Mouse (Mus musculus) liver, embryonic 18 days (tissue): Measurements from ENCODE around the gene Dgka. TPM values are rescaled to one million over a fixed set of nuclear protein-coding genes. Genes with fewer than 3 reads are reported as not detected.

Experiments
- polyA plus RNA-seq: library from polyadenylated mRNA; depleted of rRNA; stranded (reverse); fragments of >200 nt; gene quantifications from 2 replicates; pipeline ENCODE4 v1.2.3, GENCODE M21; 2012; rRNA removed

The Dgka gene
- polyA plus RNA-seq: 4.4 and 4.6 TPM in 2 replicates

DNA sequence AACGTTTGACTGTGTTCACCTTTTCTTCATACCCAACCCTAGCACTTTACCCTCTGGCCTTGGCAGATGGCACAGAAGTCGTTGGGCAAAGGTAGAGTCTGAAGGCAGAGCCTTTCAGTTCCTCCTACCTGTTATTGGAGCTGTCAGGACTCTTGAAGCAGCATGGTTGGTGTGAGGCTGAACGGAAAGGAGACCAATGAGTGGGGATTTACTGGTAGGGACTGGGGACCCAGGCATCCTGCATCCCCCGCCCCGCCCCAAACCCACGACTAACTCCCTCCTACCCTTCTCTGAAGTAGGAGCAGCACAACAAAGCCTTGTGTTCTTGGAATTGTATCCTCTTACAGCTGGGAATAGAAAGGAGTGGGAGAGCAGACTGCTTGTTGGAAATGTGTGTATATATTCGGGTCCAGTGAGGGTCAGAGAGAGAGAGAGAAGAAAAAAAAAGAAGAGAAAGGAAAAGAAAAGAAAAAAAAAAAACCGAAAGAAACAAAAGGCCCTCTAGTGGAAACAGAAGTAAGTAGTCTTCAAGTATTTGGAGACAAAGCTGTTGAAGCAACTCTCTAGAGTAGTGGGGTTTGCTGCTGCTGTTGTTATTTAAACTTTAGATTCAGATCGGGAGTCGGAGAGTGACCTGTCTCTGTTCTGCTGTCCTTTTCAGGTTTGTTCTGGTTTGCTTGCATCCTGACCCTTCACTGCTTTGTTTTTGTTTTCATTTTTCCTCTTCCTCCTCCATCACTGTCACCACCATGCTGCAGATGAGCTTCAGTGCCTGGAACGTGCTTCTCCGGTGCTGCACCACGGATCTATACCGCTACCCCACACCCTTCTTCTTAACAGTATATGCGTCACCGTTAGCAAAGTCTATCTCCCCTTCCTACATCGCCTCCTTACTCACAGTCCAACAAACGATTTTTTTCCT is at the start of gene Dgka:
TSS of gene Dgka (minus strand) at position 176 of the 922 bp plus-strand sequence.

GRCm38 (mm10) chr10:128790398-128791124 is 45.9 kb upstream of the Dgka start, which contains the start of gene Mmp19:
Mmp19 (plus strand) TSS chr10:128790910.

DNA sequence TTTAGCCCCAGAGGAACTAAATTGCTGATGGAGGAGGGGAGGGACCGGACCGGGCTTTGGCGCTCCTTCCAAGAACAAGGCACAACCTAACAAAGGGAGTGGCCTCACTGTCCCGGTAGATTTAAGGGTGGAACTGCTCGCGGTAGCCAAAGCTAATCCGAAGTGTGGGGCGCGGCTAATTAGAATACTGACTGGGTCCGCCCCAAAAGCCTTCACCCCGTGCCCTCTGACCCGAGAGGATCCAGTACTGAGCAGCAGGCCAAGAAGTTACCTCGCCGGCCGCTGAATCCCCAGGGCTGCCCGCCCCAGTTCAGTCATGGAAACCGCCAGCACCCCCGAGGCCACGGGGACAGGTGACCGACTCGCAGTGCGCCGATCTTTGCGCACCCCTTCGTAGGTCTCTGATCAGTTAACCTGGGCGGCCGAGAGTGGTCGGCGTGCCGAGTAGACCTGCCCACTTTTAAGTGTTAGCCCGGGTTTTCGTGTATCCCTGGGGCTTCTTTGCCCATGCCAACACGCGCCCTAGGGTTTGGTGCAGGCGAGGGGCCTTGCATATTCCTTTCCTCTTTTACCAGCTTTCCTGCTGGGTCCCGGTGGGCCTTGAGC is 3.1 kb upstream of the Dgka start, which contains the start of gene Pym1:
TSS of gene Pym1 (plus strand) at position 244 of the 606 bp plus-strand sequence.

DNA sequence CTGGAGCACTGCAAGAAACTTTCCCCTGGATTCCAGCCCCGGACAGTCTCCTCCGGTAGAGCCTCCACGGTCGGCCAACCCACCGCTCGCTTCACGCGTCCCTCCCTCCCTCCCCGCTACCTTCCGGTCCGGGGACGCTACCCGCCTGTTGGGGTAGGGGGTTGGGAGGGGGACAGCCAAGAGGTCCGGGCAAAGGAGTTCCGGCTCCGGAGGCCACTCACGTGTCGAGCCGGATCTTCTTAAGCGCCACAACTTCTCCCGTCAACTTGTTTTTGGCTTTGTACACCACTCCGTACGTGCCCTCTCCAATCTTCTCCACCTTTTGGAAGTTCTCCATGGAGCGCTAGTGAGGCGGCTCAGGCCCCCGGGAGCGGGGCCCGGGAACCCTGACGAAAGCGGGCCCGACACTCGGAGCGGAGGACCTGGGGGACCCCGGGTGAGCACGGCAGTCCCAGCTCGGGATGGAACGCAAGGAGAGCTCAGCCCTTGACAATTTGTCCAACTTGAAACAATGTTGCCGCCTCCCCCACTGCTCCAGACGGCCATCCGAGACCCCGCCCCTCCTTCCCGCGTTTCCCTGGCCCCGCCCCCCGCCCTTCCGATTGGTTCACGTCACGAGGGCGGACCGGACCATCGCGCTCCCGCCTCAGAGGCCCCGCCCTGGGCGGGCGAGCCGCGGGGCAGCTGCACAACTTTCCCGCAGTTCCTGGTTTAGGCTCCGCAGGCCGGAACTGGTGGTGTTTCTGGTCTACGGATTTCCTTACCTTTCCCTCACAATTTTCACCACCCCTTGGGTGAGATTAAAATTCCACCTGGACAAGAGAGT is 40.0 kb downstream of the Dgka start, which contains the start of gene Cdk2:
TSS of gene Cdk2 (minus strand) at position 541 of the 826 bp plus-strand sequence.

DNA sequence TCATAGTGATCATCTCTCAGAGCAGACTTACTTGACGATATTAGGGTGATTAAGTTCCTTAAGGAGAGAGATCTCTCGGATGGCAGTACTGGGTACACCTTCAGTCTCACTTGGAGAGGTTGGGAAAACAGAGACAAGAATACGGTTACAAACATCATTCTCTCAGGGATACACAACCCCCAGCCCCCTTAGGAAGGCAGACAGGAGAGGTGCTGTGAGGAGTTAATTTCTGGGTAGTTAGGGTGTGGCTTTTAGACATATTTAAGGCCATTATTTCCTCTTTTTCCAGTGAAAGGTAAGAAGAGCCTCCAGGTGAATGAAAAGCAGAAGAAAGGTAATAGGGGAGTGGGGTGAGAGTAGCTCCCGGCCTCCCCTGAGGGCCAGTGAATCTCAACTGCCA is 40.8 kb downstream of the Dgka start, which contains the start of gene Pmel:
TSS of gene Pmel (plus strand) at position 301 of the 400 bp plus-strand sequence.

DNA sequence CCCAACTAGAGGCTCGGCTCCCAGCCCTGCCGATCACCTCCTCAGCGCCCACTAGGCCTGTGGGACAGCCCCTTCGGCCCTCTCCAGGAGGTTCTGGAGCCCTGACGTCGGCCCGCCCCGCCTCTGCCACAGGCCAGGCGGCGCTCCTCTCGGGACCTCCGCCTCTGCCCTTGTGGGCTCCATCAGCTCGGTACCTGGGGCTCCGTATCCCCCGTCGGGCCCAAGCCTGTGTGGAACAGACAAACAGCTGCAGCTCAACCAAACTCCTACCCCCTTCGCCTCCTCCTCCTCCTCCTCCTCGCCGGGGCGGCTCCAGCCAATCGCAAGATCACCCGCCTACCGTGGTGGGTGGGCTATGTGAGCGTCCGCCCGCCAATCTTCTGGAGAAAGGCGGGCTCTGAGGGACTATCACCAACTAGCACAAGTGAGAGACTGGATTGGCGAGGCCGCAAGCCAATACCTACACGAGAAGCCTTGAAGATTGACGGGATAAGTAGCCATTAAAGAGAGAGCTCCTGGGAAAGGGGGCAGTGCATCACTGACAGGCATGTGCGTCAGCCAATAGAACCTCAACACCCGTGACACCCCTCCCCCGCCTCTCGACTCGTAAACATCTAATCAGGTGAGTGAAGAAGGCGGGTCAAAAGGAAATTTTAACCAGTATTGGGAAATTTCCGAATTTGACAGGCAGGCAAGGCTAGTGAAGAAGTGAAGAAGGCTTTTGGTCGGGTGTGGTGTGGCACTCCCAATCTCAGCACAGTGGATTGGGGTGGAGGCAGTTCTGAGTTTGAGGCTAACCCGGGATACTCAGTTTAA is 48.5 kb downstream of the Dgka start, which contains the start of gene Rab5b:
TSS of gene Rab5b (minus strand) at position 273 of the 816 bp plus-strand sequence.

GRCm38 (mm10) chr10:128673763-128674468 is 70.7 kb downstream of the Dgka start, which contains the start of gene Suox:
Suox (minus strand) TSS chr10:128674073.

Other genes with a start within 250 kb of the Dgka start
- 0.53 and 0.67 TPM in 2 replicates for gene Myl6b, start 246.2 kb downstream of the Dgka start, polyA plus RNA-seq
- 10.8 and 12.1 TPM in 2 replicates for gene Esyt1, start 219.0 kb downstream of the Dgka start, polyA plus RNA-seq
- 4.0 and 4.5 TPM in 2 replicates for gene Zc3h10, start 197.1 kb downstream of the Dgka start, polyA plus RNA-seq
- gene Rpl41, start 195.6 kb downstream of the Dgka start, polyA plus RNA-seq: 1,648 and 2,151 TPM in 2 replicates
- 67.0 and 72.0 TPM in 2 replicates for gene Pa2g4, start 178.9 kb downstream of the Dgka start, polyA plus RNA-seq
- gene Erbb3, start 155.2 kb downstream of the Dgka start, polyA plus RNA-seq: 7.5 and 8.2 TPM in 2 replicates
- 667 and 775 TPM in 2 replicates for gene Rps26, start 118.1 kb downstream of the Dgka start, polyA plus RNA-seq
- gene Ikzf4, start 98.9 kb downstream of the Dgka start, polyA plus RNA-seq: 0.72 and 1.2 TPM in 2 replicates
- gene Suox, start 70.8 kb downstream of the Dgka start, polyA plus RNA-seq: 6.8 and 8.7 TPM in 2 replicates
- 32.7 and 34.3 TPM in 2 replicates for gene Rab5b, start 48.6 kb downstream of the Dgka start, polyA plus RNA-seq
- 0.49 and 0.59 TPM in 2 replicates for gene Pmel, start 40.7 kb downstream of the Dgka start, polyA plus RNA-seq
- 31.5 and 32.7 TPM in 2 replicates for gene Cdk2, start 39.8 kb downstream of the Dgka start, polyA plus RNA-seq
- gene Pym1, start 3.0 kb upstream of the Dgka start, polyA plus RNA-seq: 15.6 and 15.9 TPM in 2 replicates
- gene Mmp19, start 46.1 kb upstream of the Dgka start, polyA plus RNA-seq: 11.1 and 11.9 TPM in 2 replicates
- 6.7 and 6.8 TPM in 2 replicates for gene Dnajc14, start 59.2 kb upstream of the Dgka start, polyA plus RNA-seq
- 2.8 and 3.0 TPM in 2 replicates for gene Tmem198b, start 59.5 kb upstream of the Dgka start, polyA plus RNA-seq
- gene Sarnp, start 72.5 kb upstream of the Dgka start, polyA plus RNA-seq: 46.5 and 49.9 TPM in 2 replicates
- 54.1 and 59.0 TPM in 2 replicates for gene Ormdl2, start 76.8 kb upstream of the Dgka start, polyA plus RNA-seq
- 0.09 and 0.11 TPM in 2 replicates for gene Gdf11, start 146.9 kb upstream of the Dgka start, polyA plus RNA-seq
- 56.7 and 68.3 TPM in 2 replicates for gene Cd63, start 156.1 kb upstream of the Dgka start, polyA plus RNA-seq
- gene Rdh5, start 178.0 kb upstream of the Dgka start, polyA plus RNA-seq: 23.6 and 27.6 TPM in 2 replicates
- gene Bloc1s1, start 179.2 kb upstream of the Dgka start, polyA plus RNA-seq: 126 and 132 TPM in 2 replicates
- gene Itga7, start 189.0 kb upstream of the Dgka start, polyA plus RNA-seq: 0.36 and 0.44 TPM in 2 replicates
- gene Mettl7b, start 216.1 kb upstream of the Dgka start, polyA plus RNA-seq: 0.27 and 0.96 TPM in 2 replicates
- gene Olfr9, start 244.6 kb upstream of the Dgka start, polyA plus RNA-seq: not detected in 2 replicates